Comparison of ENCODE assay signal across 18 mouse cellular contexts in the genomic region with DNA sequence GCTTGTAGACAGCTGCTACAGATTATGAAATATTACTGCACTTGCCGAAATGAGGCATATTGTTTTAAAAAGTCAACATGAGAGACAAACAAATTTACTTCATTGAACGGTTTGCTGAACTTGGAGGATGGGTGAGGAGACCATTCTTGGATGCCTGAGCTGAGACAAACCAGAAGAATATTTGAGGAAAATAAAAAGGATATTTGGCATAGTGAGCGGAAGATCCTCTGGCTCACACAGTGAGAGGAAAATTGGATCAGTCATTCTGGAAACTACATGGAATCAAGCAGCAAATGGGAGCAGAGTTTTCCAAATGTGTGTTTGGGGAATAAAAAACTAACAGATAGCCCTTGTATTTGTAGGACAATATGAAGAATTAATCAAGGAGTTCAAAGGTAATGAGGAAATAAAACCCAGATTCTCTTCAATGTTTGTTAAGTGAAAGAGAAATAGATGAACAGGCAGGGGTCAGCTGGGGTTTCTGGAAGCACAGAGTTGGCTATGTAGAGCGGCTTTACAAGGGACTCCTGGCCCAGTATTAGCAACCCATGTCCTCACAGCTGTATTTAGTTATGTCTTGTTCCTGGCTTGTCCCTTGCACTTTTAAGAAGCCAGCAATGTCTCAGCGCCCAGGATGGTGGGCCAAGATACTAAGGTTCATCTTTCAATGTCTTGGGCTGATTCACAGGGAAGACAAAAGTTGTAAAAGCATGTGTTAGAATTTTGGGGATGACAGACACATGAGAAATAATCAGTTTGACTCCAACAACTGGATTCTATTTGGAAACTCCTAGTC. TPM values are rescaled to one million over a fixed set of nuclear protein-coding genes. Genes with fewer than 3 reads are reported as not detected.
DNase-seq lines count a peak whose midpoint lies in the region; ATAC-seq lines count a peak whose summit lies in the region.
"Had no signal": no experiment of that assay in that cellular context is flagged by ENCODE, and none has a peak within 500 bp of the region (broad histone marks: within the 10 kb centered on the region; RNA-seq: fewer than 3 reads in every experiment).

No protein-coding gene starts in this region.

- WGBS in heart, embryonic 12.5 days: 87% methylated on average over 5 of the region's 5 CpGs
- WGBS in embryonic facial prominence, embryonic 14.5 days: 43% methylated on average over 5 of the region's 5 CpGs
- 86% methylated on average over 5 of the region's 5 CpGs for WGBS in hindbrain, embryonic 16.5 days

- peak; percentile 97 for DNase-seq in heart, adult 11 months
- peak; percentile 82 for DNase-seq in embryonic facial prominence, embryonic 14.5 days (ENCODE audit: low spot score)
- peak; percentile 72 to 73 for DNase-seq in heart, adult 9 months (ENCODE audit: low spot score in 2 of 2)
- peak; percentile 25 for DNase-seq in lung, postnatal 10 days
- no peak for DNase-seq in left cerebral cortex, postnatal 14 days (ENCODE audit: low spot score in 2 of 2)
- DNase-seq in frontal cortex, adult 2 months (ENCODE audit: extremely low spot score in 1 of 2, low spot score in 1 of 2): no peak
- DNase-seq: cerebellum, adult 11-12 months; kidney, adult 11 months; left cerebral cortex, postnatal 4 days; liver, postnatal 0 days; right cerebral cortex, adult 18-20 months had no signal

- no peak overlapping the region for H3K27ac ChIP-seq in heart, embryonic 12.5 days (ENCODE audit: poor library complexity, severe bottlenecking)
- peak overlapping the region; percentile 39 for H3K27ac ChIP-seq in embryonic facial prominence, embryonic 14.5 days (replicated peaks; ENCODE audit: low read depth, low read length)
- H3K27ac ChIP-seq in hindbrain, embryonic 16.5 days (ENCODE audit: low read depth, low read length): no peak overlapping the region
- H3K27ac ChIP-seq: heart, embryonic 15.5 days; layer of hippocampus, adult 2 months; midbrain, embryonic 15.5 days; neural tube, embryonic 13.5 days had no signal

- no peak for ATAC-seq in heart, embryonic 12.5 days (ENCODE audit: insufficient number of reproducible peaks, low FRiP score)
- peak; percentile 57; the same call in 1 of the 2 replicates for ATAC-seq in embryonic facial prominence, embryonic 14.5 days (ENCODE audit: low read depth)
- no peak for ATAC-seq in hindbrain, embryonic 16.5 days
- ATAC-seq: forebrain, embryonic 14.5 days; liver, postnatal 0 days; midbrain, embryonic 15.5 days had no signal

- peaks cover 5% of the 10 kb centered on the region; the same call in 1 of the 2 replicates for H3K9me3 ChIP-seq in heart, embryonic 12.5 days (replicated peaks)
- H3K9me3 ChIP-seq in embryonic facial prominence, embryonic 14.5 days (ENCODE audit: control insufficient read depth, low read length): 0 out of 2 replicates have a peak, but pooled peaks cover 3% of the 10 kb centered on the region
- peaks cover 4% of the 10 kb centered on the region; the same call in 1 of the 2 replicates for H3K9me3 ChIP-seq in hindbrain, embryonic 16.5 days (ENCODE audit: control insufficient read depth, low read length)
- H3K9me3 ChIP-seq: heart, embryonic 15.5 days; midbrain, embryonic 15.5 days; neural tube, embryonic 13.5 days had no signal

- H3K4me3 ChIP-seq in heart, embryonic 12.5 days: no peak overlapping the region
- no peak overlapping the region for H3K4me3 ChIP-seq in embryonic facial prominence, embryonic 14.5 days (ENCODE audit: low read depth, low read length)
- no peak overlapping the region for H3K4me3 ChIP-seq in hindbrain, embryonic 16.5 days (ENCODE audit: low read length)
- H3K4me3 ChIP-seq: heart, embryonic 15.5 days; layer of hippocampus, adult 2 months; midbrain, embryonic 15.5 days; neural tube, embryonic 13.5 days had no signal

- H3K9ac ChIP-seq in heart, embryonic 12.5 days: no peak overlapping the region
- H3K9ac ChIP-seq in embryonic facial prominence, embryonic 14.5 days (ENCODE audit: low read depth, low read length): no peak overlapping the region
- no peak overlapping the region for H3K9ac ChIP-seq in hindbrain, embryonic 16.5 days (ENCODE audit: low read depth, low read length)
- H3K9ac ChIP-seq: heart, embryonic 15.5 days; liver, postnatal 0 days; midbrain, embryonic 15.5 days; neural tube, embryonic 13.5 days had no signal

- intact Hi-C loops in left cerebral cortex, postnatal 14 days (cut with DNase I): no loop called here

- no peak overlapping the region for H3K4me2 ChIP-seq in heart, embryonic 12.5 days
- no peak overlapping the region for H3K4me2 ChIP-seq in embryonic facial prominence, embryonic 14.5 days (ENCODE audit: low read depth, low read length)
- H3K4me2 ChIP-seq in hindbrain, embryonic 16.5 days (ENCODE audit: low read length): no peak overlapping the region
- H3K4me2 ChIP-seq: heart, embryonic 15.5 days; midbrain, embryonic 15.5 days; neural tube, embryonic 13.5 days had no signal

- H3K36me3 ChIP-seq in heart, embryonic 12.5 days: no peaks in the 10 kb centered on the region
- no peaks in the 10 kb centered on the region for H3K36me3 ChIP-seq in embryonic facial prominence, embryonic 14.5 days (ENCODE audit: control insufficient read depth, insufficient read depth, low read length)
- H3K36me3 ChIP-seq in hindbrain, embryonic 16.5 days (ENCODE audit: control insufficient read depth, insufficient read depth, low read length): no peaks in the 10 kb centered on the region
- H3K36me3 ChIP-seq: heart, embryonic 15.5 days; midbrain, embryonic 15.5 days; neural tube, embryonic 13.5 days had no signal

- peaks cover 6% of the 10 kb centered on the region; the same call in 1 of the 2 replicates for H3K4me1 ChIP-seq in heart, embryonic 12.5 days (replicated peaks)
- H3K4me1 ChIP-seq in embryonic facial prominence, embryonic 14.5 days (ENCODE audit: control insufficient read depth, insufficient read depth, low read length): 0 out of 2 replicates have a peak, but pooled peaks cover 10% of the 10 kb centered on the region
- H3K4me1 ChIP-seq in hindbrain, embryonic 16.5 days (ENCODE audit: control insufficient read depth, insufficient read depth, low read depth, low read length): no peaks in the 10 kb centered on the region
- H3K4me1 ChIP-seq: midbrain, embryonic 15.5 days had no signal

- H3K27me3 ChIP-seq in heart, embryonic 12.5 days (replicated peaks): no peaks in the 10 kb centered on the region
- no peaks in the 10 kb centered on the region for H3K27me3 ChIP-seq in embryonic facial prominence, embryonic 14.5 days (replicated peaks; ENCODE audit: control insufficient read depth, insufficient read depth, low read length)
- H3K27me3 ChIP-seq in hindbrain, embryonic 16.5 days (replicated peaks; ENCODE audit: control insufficient read depth, insufficient read depth, low read length): no peaks in the 10 kb centered on the region
- H3K27me3 ChIP-seq: heart, embryonic 15.5 days; midbrain, embryonic 15.5 days; neural tube, embryonic 13.5 days had no signal

RNA-seq across cellular contexts. Expression of a gene that starts 27.1 kb away (rescaled TPM):
- polyA plus RNA-seq in heart, embryonic 12.5 days (2016; fragmentation: Nextera tagmentation; extraction: Ambion mirVana): 0.45 and 0.65 TPM in 2 replicates
- 0.37 and 0.42 TPM in 2 replicates for polyA plus RNA-seq in embryonic facial prominence, embryonic 14.5 days (2014; fragmentation: Nextera tagmentation; extraction: Ambion mirVana)
- total RNA-seq in left cerebral cortex, postnatal 14 days (2021): 1 to 10 TPM; 2.9 to 3.3 TPM
- polyA plus RNA-seq in frontal cortex, adult 2 months (2012; rRNA removed): 0.59 and 0.92 TPM in 2 replicates
- polyA plus RNA-seq in hindbrain, embryonic 16.5 days (2015; fragmentation: Nextera tagmentation; extraction: Ambion mirVana): 1.3 and 1.6 TPM in 2 replicates

Comparison
In these comparisons a context has a peak if more than half of its experiments do, and no peak if none do; other contexts are left out.
1. DNase-seq: peak in heart, adult 11 months (single experiment), embryonic facial prominence, embryonic 14.5 days (single experiment), heart, adult 9 months (2 of 2) and lung, postnatal 10 days (single experiment); none in left cerebral cortex, postnatal 14 days (0 of 2) and frontal cortex, adult 2 months (0 of 2).